Mouse (Mus musculus) thymus, postnatal 10 days (tissue): ENCODE data around the gene Adra2c.

Experiments
- DNase-seq, 2 experiments: peaks; one replicate each; pipeline ENCODE4 v3.0.0; 2021; ENCODE audit warnings: low spot score in 2 of 2

Adra2c gene

DNA sequence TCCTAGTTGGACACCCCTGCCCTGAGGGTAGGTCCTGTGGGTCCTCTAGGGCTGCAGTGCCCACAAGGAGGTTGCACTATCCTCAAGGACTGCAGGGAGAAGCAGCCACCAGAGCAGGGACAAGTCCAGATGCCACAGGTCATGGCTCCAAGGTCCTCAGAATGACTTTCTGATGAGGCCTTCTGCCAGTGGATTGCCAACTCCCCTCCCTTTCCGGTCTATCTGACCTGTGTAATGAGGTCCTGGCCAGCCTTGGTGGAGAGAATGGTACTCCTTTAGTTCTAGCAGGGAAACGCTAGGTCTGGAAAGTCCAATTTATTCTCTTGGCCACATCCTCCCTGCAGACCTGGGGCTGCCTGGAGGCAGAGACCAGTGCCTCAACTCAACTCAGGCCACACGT is at the start of gene Adra2c:
Gene Adra2c (plus strand): TSS at position 301 of the 400 bp plus-strand sequence.
- DNase-seq: no peak

DNA sequence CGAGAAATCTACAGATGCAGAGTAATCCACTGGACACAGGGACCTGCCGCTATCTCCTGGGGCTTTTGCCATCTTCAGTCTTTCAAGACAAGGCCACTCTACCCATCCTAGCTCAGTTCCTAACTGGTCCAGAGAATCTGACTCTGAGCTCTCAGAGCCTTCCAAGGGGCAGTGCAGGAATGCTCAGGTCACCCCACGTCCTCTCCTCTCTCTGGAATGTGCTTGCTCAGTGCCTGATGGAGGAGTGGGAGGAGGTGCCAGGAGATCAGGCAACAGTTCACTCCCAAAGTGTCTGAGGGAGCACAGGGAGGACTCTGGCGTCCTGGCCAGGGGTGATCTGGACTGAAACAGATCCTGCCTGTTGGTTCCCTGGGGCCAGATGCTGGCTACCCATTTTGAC is 45.0 kb upstream of the Adra2c start:
- no peak for DNase-seq

- DNase-seq: no peak
Observed at GRCm38 (mm10) chr5:35237757-35238156, 40.4 kb upstream of the Adra2c start.

DNA sequence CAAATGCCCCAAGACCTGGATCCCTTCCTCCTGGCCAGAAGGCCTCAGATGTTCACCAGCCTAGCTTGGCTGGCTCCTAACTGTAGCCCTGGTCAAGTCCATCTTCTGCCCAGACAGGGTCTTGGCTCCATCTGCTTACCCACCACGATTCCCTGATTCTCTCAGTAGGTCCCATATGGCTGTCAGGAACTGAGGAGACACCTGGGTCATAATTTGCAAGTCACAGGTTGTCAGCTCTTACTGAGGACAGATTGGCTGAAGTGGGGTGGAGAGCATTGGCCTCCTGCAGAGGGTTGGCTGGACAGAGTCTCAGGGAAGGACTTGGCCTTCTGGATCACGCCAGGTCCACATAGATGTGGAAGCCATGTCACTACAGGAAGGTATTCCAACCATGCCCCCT is 39.5 kb upstream of the Adra2c start:
- DNase-seq: no peak

GRCm38 (mm10) chr5:35241556-35241955 is 36.6 kb upstream of the Adra2c start:
- no peak for DNase-seq

DNA sequence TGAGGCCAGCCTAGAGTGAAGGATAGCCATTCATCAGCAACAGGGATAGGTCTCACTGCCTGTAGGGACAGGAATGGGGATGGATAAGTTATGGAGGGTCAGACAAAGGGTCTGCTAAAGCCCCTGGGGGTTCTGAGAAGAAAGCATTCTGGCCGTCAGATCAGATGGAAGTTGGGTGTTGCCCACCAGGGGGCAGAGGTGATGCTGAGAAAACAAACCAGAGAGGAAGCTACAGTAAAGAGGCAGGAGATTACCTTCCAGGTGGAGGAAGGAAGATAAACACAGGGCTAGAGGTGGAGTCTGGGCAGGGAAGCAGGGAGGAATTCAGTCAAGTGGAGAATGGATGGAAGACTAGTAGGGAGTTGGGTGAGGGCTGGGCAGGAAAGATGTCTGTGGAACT is 33.9 kb upstream of the Adra2c start:
- DNase-seq: peak in 1 of 2 experiments; percentile 9

- no peak for DNase-seq
Observed at GRCm38 (mm10) chr5:35245555-35246273, 32.4 kb upstream of the Adra2c start.

DNA sequence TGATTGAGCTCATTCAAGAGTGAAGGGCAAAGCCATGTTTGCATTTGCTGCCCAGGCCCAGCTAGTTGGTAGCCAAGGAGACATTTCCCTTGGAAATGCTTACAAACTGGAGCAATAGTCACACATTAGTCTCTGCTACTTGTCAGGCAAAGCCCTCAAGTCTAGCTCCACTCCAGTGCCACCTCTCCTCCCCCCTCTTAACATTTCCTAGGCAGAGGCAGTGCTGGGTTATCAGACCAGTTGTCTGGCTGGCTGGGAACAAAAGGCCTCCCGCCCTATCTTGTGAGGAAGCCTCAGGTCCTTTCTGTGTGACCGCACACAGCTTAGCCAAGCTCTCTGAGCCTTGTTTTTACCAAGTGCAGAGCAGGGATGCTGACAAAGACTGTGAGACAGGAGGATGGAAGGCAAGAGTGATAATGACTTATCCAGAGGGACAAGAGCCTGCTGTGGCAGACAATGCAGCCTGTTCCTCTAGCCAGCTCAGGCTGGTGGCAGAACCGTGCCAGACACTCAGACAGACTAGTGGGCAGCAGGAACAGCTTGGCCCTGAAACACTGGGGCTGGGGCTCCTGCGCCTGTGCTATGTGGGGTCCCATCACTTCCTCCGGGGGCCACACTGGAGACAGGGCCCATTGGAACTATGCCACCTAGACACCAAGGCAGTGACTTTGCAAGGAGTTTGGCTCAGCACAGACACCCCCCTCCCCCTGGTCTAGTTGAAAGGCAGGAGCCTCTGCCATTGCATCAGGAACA is 23.0 kb upstream of the Adra2c start:
- DNase-seq: no peak

GRCm38 (mm10) chr5:35263716-35264115 is 14.4 kb upstream of the Adra2c start:
- no peak for DNase-seq

- no peak for DNase-seq
Observed at GRCm38 (mm10) chr5:35267486-35267885, 10.6 kb upstream of the Adra2c start.

- DNase-seq: no peak
Observed at GRCm38 (mm10) chr5:35275356-35275755, 2.8 kb upstream of the Adra2c start.

DNA sequence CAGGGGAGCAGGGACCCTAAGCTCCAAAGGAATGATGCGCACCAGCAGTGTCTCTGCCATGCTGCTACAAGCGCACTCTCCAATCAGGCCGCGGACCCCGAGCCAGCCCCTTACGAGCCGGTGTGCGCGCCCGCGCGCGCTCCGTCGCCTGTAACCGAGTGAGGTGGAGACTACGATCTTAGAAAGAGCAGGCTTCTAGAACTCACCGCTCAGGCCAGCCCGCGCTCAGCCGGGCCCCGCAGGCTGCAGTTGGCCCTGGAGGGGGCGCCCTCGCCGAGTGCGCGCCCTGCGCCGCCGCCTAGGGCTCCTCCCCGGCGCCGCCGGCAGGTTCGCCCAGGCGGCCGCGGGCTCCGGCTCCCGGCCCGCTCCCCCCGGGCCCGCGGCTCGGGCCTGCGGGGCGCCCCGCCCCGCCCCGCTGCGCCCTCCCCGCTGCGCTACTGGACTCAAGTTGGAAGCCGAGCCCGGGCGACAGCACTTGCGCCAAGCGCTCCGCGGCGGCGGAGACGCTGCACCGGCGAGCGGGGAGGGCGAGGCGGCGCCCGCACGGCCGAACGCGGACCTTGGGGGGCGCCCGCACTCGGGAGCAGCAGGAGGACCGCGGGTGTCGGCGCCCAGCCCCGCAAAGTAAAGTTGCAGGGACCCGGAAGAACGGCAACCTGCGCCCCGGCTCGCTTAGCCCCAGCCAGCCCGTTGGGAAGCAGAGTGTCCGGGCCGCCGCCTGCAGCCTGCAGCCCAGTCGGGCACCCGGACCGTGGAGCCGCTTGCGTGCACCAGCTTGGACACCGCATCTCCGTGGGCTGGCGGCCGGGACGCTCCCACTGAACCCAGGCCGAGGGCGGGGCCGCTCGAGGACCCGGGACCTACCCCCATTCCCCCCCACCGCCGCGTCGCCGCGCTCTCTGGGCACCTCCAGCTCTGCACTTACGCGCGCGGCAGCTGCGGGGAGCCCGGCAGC is 899 bp downstream of the Adra2c start:
- no peak for DNase-seq

DNA sequence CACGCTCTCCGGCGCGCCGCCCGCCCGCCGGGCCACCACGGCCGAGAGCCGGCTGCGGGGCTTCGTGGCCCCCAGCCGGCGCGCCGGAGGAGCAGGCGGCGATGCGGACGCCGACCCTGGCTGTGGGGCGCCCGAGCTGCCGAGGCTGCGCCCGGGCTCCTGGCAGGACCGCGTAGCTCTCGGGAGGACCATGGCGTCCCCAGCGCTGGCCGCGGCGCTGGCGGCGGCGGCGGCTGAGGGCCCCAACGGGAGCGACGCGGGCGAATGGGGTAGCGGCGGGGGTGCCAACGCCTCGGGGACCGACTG is 1.5 kb downstream of the Adra2c start:
- DNase-seq: no peak

DNA sequence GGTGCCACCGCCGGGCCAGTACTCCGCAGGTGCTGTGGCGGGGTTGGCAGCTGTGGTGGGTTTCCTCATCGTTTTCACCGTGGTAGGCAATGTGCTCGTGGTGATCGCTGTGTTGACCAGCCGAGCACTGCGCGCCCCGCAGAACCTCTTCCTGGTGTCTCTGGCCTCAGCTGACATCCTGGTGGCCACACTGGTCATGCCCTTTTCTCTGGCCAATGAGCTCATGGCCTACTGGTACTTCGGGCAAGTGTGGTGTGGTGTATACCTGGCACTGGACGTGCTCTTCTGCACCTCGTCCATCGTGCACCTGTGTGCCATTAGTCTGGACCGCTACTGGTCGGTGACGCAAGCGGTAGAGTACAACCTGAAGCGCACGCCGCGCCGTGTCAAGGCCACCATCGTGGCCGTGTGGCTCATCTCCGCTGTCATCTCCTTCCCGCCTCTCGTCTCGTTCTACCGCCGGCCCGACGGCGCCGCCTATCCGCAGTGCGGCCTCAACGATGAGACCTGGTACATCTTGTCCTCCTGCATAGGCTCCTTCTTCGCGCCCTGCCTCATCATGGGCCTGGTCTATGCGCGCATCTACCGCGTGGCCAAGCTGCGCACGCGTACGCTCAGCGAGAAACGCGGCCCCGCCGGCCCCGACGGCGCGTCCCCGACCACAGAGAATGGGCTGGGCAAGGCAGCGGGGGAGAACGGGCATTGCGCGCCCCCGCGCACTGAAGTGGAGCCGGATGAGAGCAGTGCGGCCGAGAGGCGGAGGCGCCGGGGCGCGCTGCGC is 2.1 kb downstream of the Adra2c start:
- DNase-seq: no peak

DNA sequence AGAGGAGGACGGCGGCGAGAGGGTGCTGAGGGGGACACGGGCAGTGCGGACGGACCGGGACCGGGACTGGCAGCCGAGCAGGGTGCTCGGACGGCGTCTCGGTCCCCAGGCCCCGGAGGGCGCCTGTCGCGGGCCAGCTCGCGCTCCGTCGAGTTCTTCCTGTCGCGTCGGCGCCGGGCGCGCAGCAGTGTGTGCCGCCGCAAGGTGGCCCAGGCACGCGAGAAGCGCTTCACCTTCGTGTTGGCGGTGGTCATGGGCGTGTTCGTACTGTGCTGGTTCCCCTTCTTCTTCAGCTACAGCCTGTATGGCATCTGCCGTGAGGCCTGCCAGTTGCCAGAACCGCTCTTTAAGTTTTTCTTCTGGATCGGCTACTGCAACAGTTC is 2.7 kb downstream of the Adra2c start:
- no peak for DNase-seq

GRCm38 (mm10) chr5:35285281-35285680 is 7.2 kb downstream of the Adra2c start:
- DNase-seq: no peak

- no peak for DNase-seq
Observed at GRCm38 (mm10) chr5:35286190-35286589, 8.1 kb downstream of the Adra2c start.

GRCm38 (mm10) chr5:35299621-35300020 is 21.5 kb downstream of the Adra2c start:
- DNase-seq: peak in 1 of 2 experiments; percentile 7

DNA sequence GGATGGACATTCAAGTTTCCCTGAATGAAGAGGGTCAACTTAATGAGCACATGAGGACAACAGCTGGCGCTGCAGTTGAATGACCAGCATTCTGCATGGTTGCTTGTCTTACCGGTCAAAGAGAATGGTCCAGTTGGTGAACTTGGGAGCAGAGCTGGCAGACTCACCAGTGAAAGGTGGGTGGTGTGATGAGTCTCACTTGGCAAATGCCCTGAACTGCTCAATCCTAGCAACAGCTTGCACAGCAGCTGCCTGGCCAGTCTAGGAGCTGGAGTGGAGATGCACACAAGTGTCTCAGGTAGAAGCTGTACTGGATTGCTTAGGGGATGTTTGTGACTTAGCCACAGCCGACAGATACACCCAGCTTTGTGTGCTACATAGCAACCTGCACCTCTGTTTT is 26.1 kb downstream of the Adra2c start:
- DNase-seq: no peak

GRCm38 (mm10) chr5:35305332-35305731 is 27.2 kb downstream of the Adra2c start:
- no peak for DNase-seq

GRCm38 (mm10) chr5:35306692-35307091 is 28.6 kb downstream of the Adra2c start:
- no peak for DNase-seq

GRCm38 (mm10) chr5:35309853-35310252 is 31.7 kb downstream of the Adra2c start:
- DNase-seq: no peak
